Mouse (Mus musculus) ES-E14 (cell line): ENCODE data around the gene Ppp1r7. TPM values are rescaled to one million over a fixed set of nuclear protein-coding genes. Genes with fewer than 3 reads are reported as not detected.

ENCODE experiments used
- DNase-seq: peaks from one replicate; pipeline ENCODE4 v3.0.0-alpha.2; 2013; ENCODE audit warnings: low read depth, low spot score
- H3K27ac ChIP-seq: 2 replicates; pipeline ENCODE4 v1.5.1; 2012; ENCODE audit warnings: low read depth, mild to moderate bottlenecking, low read length, moderate library complexity, mixed read lengths; ENCODE audit not compliant: poor library complexity, insufficient read depth, severe bottlenecking
- H3K36me3 ChIP-seq: 2 replicates; pipeline ENCODE4 v1.6.1; 2012; ENCODE audit warnings: mild to moderate bottlenecking, low read length, moderate library complexity, mixed read lengths; ENCODE audit not compliant: control insufficient read depth, poor library complexity, insufficient read depth, severe bottlenecking
- H3K4me1 ChIP-seq, 2 experiments: fragments of 150-350 bp in 1 of 2; sonication (generic) in 1 of 2; 2 replicates each; pipeline ENCODE4 v1.6.1; 2012; ENCODE audit warnings: low read length in 2 of 2, mild to moderate bottlenecking in 1 of 2, mixed read lengths in 1 of 2; ENCODE audit not compliant: control insufficient read depth in 2 of 2, insufficient read depth in 2 of 2, poor library complexity in 1 of 2
- H3K4me3 ChIP-seq, 2 experiments: fragments of 150-350 bp in 1 of 2; sonication (generic) in 1 of 2; 2 replicates each; pipeline ENCODE4 v1.5.1; 2012; ENCODE audit warnings: low read length in 2 of 2, low read depth in 1 of 2, mild to moderate bottlenecking in 1 of 2, mixed read lengths in 1 of 2; ENCODE audit not compliant: insufficient read depth in 1 of 2, poor library complexity in 1 of 2, severe bottlenecking in 1 of 2
- H3K9ac ChIP-seq: 2 replicates; pipeline ENCODE4 v1.6.1; 2012; ENCODE audit warnings: low read depth, mild to moderate bottlenecking, low read length, mixed read lengths; ENCODE audit not compliant: poor library complexity, insufficient read depth, severe bottlenecking
- H3K9me3 ChIP-seq: fragments of 150-350 bp; sonication (generic); 2 replicates; pipeline ENCODE4 v1.6.1; 2012; ENCODE audit warnings: low read depth, mild to moderate bottlenecking, low read length; ENCODE audit not compliant: control insufficient read depth, insufficient read depth
- CHD2 ChIP-seq: IDR thresholded peaks from 2 replicates; pipeline ENCODE4 v1.6.1; 2014; ENCODE audit warnings: mild to moderate bottlenecking, low read depth, low read length, inconsistent platforms
- HCFC1 ChIP-seq: IDR thresholded peaks from 2 replicates; pipeline ENCODE4 v1.6.1; 2012; ENCODE audit warnings: low read length, inconsistent platforms, borderline replicate concordance; ENCODE audit not compliant: insufficient read depth
- MAFK ChIP-seq: IDR thresholded peaks from 2 replicates; pipeline ENCODE4 v1.6.1; 2014; ENCODE audit warnings: mild to moderate bottlenecking, low read depth, low read length, inconsistent platforms; ENCODE audit not compliant: insufficient read depth
- ZC3H11A ChIP-seq: IDR thresholded peaks from 2 replicates; pipeline ENCODE4 v1.6.1; 2012; ENCODE audit warnings: low read depth, mild to moderate bottlenecking, inconsistent platforms, low read length, borderline replicate concordance
- ZNF384 ChIP-seq: IDR thresholded peaks from 2 replicates; pipeline ENCODE4 v1.6.1; 2012; ENCODE audit warnings: low read depth, low read length, inconsistent platforms
- in situ Hi-C, 2 experiments: fragments of 600-800 bp; cut with MboI; formaldehyde crosslinking; loops; one replicate each; pipeline ENCODE4 v1.15.1; 2025; ENCODE audit warnings: low sequenced_read_pairs in 2 of 2, inconsistent platforms in 1 of 2; ENCODE audit not compliant: unreplicated experiment in 2 of 2
- total RNA-seq: library from RNA; depleted of rRNA; stranded (reverse); fragments of 300-350 nt; gene quantifications from 2 replicates; pipeline ENCODE4 v1.2.3, GENCODE M21; 2012; rRNA removed

The Ppp1r7 gene
- total RNA-seq, 1 experiment: 22.0 TPM

GRCm38 (mm10) chr1:93388906-93389305, 46.3 kb downstream of the Ppp1r7 start:
- in situ Hi-C loops: no loop called here
- no peaks in the 10 kb centered on the region for H3K36me3 ChIP-seq

GRCm38 (mm10) chr1:93401191-93402052, 58.8 kb downstream of the Ppp1r7 start:
- H3K4me1 ChIP-seq: peaks cover 2 to 7% of the 10 kb centered on the region in 2 experiments; a peak in 2 of 4 replicates
- TF ChIP-seq MAFK (no peak), HCFC1 (no peak), ZNF384 (no peak), CHD2 (no peak), ZC3H11A (no peak)
- H3K27ac ChIP-seq: no peak overlapping the region
- peaks cover 2% of the 10 kb centered on the region for H3K36me3 ChIP-seq
- peak overlapping the region; percentile 17; the same call in 1 of the 2 replicates for H3K9ac ChIP-seq
- in situ Hi-C loops: no loop called here
- H3K4me3 ChIP-seq: peak overlapping the region; percentile 66 to 68
- no peaks in the 10 kb centered on the region for H3K9me3 ChIP-seq
- DNase-seq: peak; percentile 19

More at GRCm38 (mm10) chr1:93388906-93389305, 46.3 kb downstream of the Ppp1r7 start:
- H3K4me1 ChIP-seq: no peaks in the 10 kb centered on the region; a peak in 1 of 4 replicates
- no peak overlapping the region for H3K4me3 ChIP-seq
- H3K9me3 ChIP-seq: no peaks in the 10 kb centered on the region
- H3K9ac ChIP-seq: no peak overlapping the region
- DNase-seq: no peak
- H3K27ac ChIP-seq: no peak overlapping the region
- TF ChIP-seq MAFK (no peak), ZNF384 (no peak), HCFC1 (no peak), CHD2 (no peak), ZC3H11A (no peak)

GRCm38 (mm10) chr1:93403403-93403802, 60.7 kb downstream of the Ppp1r7 start:
- H3K4me3 ChIP-seq: no peak overlapping the region
- no peak for TF ChIP-seq ZNF384
- TF ChIP-seq CHD2: no peak
- no peak for TF ChIP-seq MAFK
- TF ChIP-seq HCFC1: no peak
- no peak for TF ChIP-seq ZC3H11A

More at GRCm38 (mm10) chr1:93403403-93403802, 60.7 kb downstream of the Ppp1r7 start:
- Histone ChIP-seq H3K4me1 (peaks cover 2 to 7% of the 10 kb centered on the region in 2 experiments; a peak in 2 of 4 replicates), H3K27ac (no peak overlapping the region), H3K9ac (no peak overlapping the region), H3K9me3 (no peaks in the 10 kb centered on the region), H3K36me3 (peaks cover 21% of the 10 kb centered on the region)
- no peak for DNase-seq
- in situ Hi-C loops: no loop called here

Other genes starting within 250 kb of the Ppp1r7 start
- 8.2 and 10.2 TPM in 2 replicates for gene Kif1a, start 240.9 kb upstream of the Ppp1r7 start, total RNA-seq
- not detected in 2 replicates for gene Agxt, start 207.6 kb upstream of the Ppp1r7 start, total RNA-seq
- 0.62 and 0.90 TPM in 2 replicates for gene 2310007B03Rik, start 181.9 kb upstream of the Ppp1r7 start, total RNA-seq
- 3.1 and 3.2 TPM in 2 replicates for gene Crocc2, start 174.1 kb upstream of the Ppp1r7 start, total RNA-seq
- gene Sned1, start 107.0 kb upstream of the Ppp1r7 start, total RNA-seq: 11.8 and 13.3 TPM in 2 replicates
- gene Mterf4, start 36.9 kb upstream of the Ppp1r7 start, total RNA-seq: 38.7 and 38.9 TPM in 2 replicates
- 34.4 and 36.8 TPM in 2 replicates for gene Pask, start 628 bp downstream of the Ppp1r7 start, total RNA-seq
- gene Ano7, start 31.1 kb downstream of the Ppp1r7 start, total RNA-seq: 0.13 and 0.21 TPM in 2 replicates
- 85.7 and 147 TPM in 2 replicates for gene Hdlbp, start 136.0 kb downstream of the Ppp1r7 start, total RNA-seq
- gene Farp2, start 169.2 kb downstream of the Ppp1r7 start, total RNA-seq: 2.5 and 2.8 TPM in 2 replicates